Mouse (Mus musculus): ENCODE results near the gene Pds5b. TPM values are rescaled to one million over a fixed set of nuclear protein-coding genes. Genes with fewer than 3 reads are reported as not detected.

The Pds5b gene
- polyA plus RNA-seq, 1 experiment = 3.2 TPM

DNA sequence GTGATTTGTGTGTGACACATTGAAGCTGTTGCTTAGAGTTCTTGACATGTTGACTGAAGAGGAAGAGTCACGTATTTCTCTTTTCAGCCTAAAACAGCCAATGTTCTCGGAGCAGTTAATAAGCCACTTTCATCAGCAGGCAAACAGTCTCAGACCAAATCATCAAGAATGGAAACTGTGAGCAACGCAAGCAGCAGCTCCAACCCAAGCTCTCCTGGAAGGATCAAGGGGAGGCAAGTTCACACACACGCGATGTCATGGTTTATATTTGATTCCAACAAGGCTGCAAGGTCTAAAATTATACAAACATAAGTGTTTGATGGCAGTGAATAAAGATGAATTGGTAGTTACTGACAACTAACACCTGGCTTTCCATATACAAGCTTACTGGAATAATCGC is 120.6 kb downstream of the Pds5b start:
- H3K36me3 ChIP-seq (ENCODE audit: control insufficient read depth, insufficient read depth, low read length) = peaks cover 27% of the 10 kb centered on the region
- no peaks in the 10 kb centered on the region for H3K27me3 ChIP-seq (ENCODE audit: control insufficient read depth, insufficient read depth, low read length)
- H3K27ac ChIP-seq (ENCODE audit: insufficient read depth, low read length) = no peak overlapping the region
- H3K4me3 ChIP-seq (ENCODE audit: extremely low read depth, insufficient read depth, insufficient read length) = no peak overlapping the region
- TF ChIP-seq POLR2A (IDR thresholded peaks at IDR 0.05; ENCODE audit: low read depth, low read length) = no peak
- TF ChIP-seq CTCF (IDR thresholded peaks at IDR 0.05; ENCODE audit: extremely low read depth, insufficient read depth, insufficient read length, insufficient replicate concordance) = no peak
- 91% methylated on average over 6 of the region's 6 CpGs for WGBS
- no peaks in the 10 kb centered on the region for H3K4me1 ChIP-seq (ENCODE audit: control insufficient read depth, insufficient read depth, insufficient read length)
- DNase-seq (ENCODE audit: low read depth in 1 of 2, low spot score in 2 of 2) = no peak

DNA sequence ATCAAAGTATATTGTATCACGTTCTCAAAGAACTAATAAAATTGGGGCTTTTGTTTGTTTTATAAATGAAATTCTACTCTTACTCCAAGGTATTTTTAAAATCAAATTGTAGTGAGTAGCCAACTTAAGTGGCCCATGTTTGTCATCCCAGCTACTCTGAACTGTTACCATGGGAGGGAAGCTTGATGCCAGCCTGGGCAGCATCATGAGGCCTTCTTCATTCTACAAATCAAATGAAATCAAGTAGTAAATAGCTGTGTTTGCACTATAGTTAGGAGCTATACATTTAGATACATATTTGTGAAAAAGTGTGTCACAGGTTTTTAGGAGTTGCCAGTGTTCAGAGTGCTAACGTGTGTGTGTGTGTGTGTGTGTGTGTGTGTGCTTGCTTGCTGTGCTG is 126.5 kb downstream of the Pds5b start:
- WGBS = 94% methylated on average over 2 of the region's 2 CpGs
- peaks cover 21% of the 10 kb centered on the region for H3K36me3 ChIP-seq (ENCODE audit: control insufficient read depth, insufficient read depth, low read length)
- TF ChIP-seq POLR2A (IDR thresholded peaks at IDR 0.05; ENCODE audit: low read depth, low read length) (no peak), CTCF (IDR thresholded peaks at IDR 0.05; ENCODE audit: extremely low read depth, insufficient read depth, insufficient read length, insufficient replicate concordance) (no peak)
- H3K4me1 ChIP-seq (ENCODE audit: control insufficient read depth, insufficient read depth, insufficient read length) = no peaks in the 10 kb centered on the region
- no peaks in the 10 kb centered on the region for H3K27me3 ChIP-seq (ENCODE audit: control insufficient read depth, insufficient read depth, low read length)
- H3K4me3 ChIP-seq (ENCODE audit: extremely low read depth, insufficient read depth, insufficient read length) = no peak overlapping the region
- H3K27ac ChIP-seq (ENCODE audit: insufficient read depth, low read length) = no peak overlapping the region
- DNase-seq (ENCODE audit: low read depth in 1 of 2, low spot score in 2 of 2) = no peak

DNA sequence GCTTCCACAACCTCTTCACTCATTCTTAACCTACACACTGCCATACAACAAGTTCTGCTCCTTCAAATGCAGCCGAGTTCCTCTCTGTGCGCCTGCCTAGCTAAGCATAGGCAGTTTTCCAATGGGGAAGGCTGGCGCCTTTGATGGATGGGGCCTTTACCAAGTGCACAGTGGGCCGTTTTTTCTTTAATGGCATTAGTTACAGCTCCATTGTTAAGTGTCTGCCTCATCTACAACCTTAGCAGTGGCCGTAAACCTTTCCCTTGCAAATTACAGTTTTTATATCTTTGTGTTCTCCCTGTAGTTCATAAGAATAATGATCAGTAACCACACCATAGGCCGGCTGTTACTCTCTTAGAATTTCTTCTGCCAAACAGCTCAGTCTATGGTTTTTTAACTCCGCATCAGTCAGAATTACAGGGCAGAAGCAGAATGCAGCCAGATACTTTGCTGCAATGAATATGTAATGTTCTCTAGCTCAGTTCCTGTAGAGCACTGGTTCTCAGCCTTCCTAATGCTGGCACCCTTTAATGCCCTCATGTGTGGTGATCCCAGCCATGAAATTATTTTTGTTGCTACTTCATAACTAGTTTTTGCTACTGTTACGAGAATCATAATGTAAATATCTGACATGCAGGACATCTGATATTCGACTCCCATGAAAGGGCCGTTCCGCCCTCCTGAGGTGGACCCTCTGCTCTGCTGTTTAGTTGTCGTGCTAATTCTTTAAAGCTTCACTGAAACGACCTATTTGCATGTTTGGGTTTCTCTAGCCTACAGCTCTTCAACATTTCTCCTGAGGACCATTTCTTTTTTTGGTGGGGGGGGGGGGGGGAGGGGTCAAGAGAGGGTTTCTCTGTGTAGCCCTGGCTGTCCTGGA is 140.8 kb downstream of the Pds5b start:
- TF ChIP-seq CTCF (IDR thresholded peaks at IDR 0.05; ENCODE audit: extremely low read depth, insufficient read depth, insufficient read length, insufficient replicate concordance) = no peak
- TF ChIP-seq POLR2A (IDR thresholded peaks at IDR 0.05; ENCODE audit: low read depth, low read length) = no peak
- no peaks in the 10 kb centered on the region for H3K4me1 ChIP-seq (ENCODE audit: control insufficient read depth, insufficient read depth, insufficient read length)
- 91% methylated on average over 13 of the region's 13 CpGs for WGBS
- H3K36me3 ChIP-seq (ENCODE audit: control insufficient read depth, insufficient read depth, low read length) = no peaks in the 10 kb centered on the region; the same call in 1 of the 2 replicates
- no peak overlapping the region for H3K4me3 ChIP-seq (ENCODE audit: extremely low read depth, insufficient read depth, insufficient read length)
- H3K27ac ChIP-seq (ENCODE audit: insufficient read depth, low read length) = no peak overlapping the region
- no peak for DNase-seq (ENCODE audit: low read depth in 1 of 2, low spot score in 2 of 2)
- no peaks in the 10 kb centered on the region for H3K27me3 ChIP-seq (ENCODE audit: control insufficient read depth, insufficient read depth, low read length)

- Histone ChIP-seq H3K4me3 (ENCODE audit: extremely low read depth, insufficient read depth, insufficient read length) (no peak overlapping the region), H3K27ac (ENCODE audit: insufficient read depth, low read length) (no peak overlapping the region), H3K27me3 (ENCODE audit: control insufficient read depth, insufficient read depth, low read length) (no peaks in the 10 kb centered on the region), H3K36me3 (ENCODE audit: control insufficient read depth, insufficient read depth, low read length) (no peaks in the 10 kb centered on the region; the same call in 1 of the 2 replicates), H3K4me1 (ENCODE audit: control insufficient read depth, insufficient read depth, insufficient read length) (no peaks in the 10 kb centered on the region)
- WGBS = 89% methylated on average over 4 of the region's 4 CpGs
- DNase-seq (ENCODE audit: low read depth in 1 of 2, low spot score in 2 of 2) = no peak
- TF ChIP-seq POLR2A (IDR thresholded peaks at IDR 0.05; ENCODE audit: low read depth, low read length) (no peak), CTCF (IDR thresholded peaks at IDR 0.05; ENCODE audit: extremely low read depth, insufficient read depth, insufficient read length, insufficient replicate concordance) (no peak)
These were observed 141.9 kb downstream of the Pds5b start for GRCm38 (mm10) chr5:150815400-150815799.

- DNase-seq (ENCODE audit: low read depth in 1 of 2, low spot score in 2 of 2) = no peak
- Histone ChIP-seq H3K4me3 (ENCODE audit: extremely low read depth, insufficient read depth, insufficient read length) (no peak overlapping the region), H3K27ac (ENCODE audit: insufficient read depth, low read length) (no peak overlapping the region), H3K27me3 (ENCODE audit: control insufficient read depth, insufficient read depth, low read length) (no peaks in the 10 kb centered on the region), H3K4me1 (ENCODE audit: control insufficient read depth, insufficient read depth, insufficient read length) (no peaks in the 10 kb centered on the region), H3K36me3 (ENCODE audit: control insufficient read depth, insufficient read depth, low read length) (no peaks in the 10 kb centered on the region)
- TF ChIP-seq POLR2A (IDR thresholded peaks at IDR 0.05; ENCODE audit: low read depth, low read length) (no peak), CTCF (IDR thresholded peaks at IDR 0.05; ENCODE audit: extremely low read depth, insufficient read depth, insufficient read length, insufficient replicate concordance) (no peak)
- 85% methylated on average over 5 of the region's 5 CpGs for WGBS
These were observed 143.2 kb downstream of the Pds5b start for GRCm38 (mm10) chr5:150816775-150817174.

DNA sequence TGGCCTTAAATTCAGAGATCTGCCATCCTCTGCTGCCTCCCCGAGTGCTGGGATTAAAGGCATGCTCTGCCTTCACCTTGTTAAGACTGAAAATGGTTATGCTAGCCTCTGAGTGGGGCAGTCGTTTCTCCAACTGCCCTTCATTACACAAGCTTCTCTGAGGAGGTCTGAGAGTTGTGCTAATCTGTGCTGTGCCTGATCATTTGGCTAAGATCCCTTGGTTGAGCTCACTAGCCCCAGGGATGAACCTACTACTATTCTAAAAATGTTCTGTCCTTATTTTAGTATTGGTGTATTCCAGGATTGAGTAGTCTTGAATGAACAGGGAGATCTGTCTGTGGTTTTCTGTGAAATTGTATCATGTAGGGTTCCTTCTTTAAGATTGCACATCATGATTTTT is 144.5 kb downstream of the Pds5b start:
- WGBS = 62% methylated on average over 2 of the region's 2 CpGs
- H3K27me3 ChIP-seq (ENCODE audit: control insufficient read depth, insufficient read depth, low read length) = no peaks in the 10 kb centered on the region
- H3K36me3 ChIP-seq (ENCODE audit: control insufficient read depth, insufficient read depth, low read length) = no peaks in the 10 kb centered on the region
- no peak overlapping the region for H3K4me3 ChIP-seq (ENCODE audit: extremely low read depth, insufficient read depth, insufficient read length)
- DNase-seq (ENCODE audit: low read depth in 1 of 2, low spot score in 2 of 2) = no peak
- no peaks in the 10 kb centered on the region for H3K4me1 ChIP-seq (ENCODE audit: control insufficient read depth, insufficient read depth, insufficient read length)
- H3K27ac ChIP-seq (ENCODE audit: insufficient read depth, low read length) = no peak overlapping the region
- TF ChIP-seq POLR2A (IDR thresholded peaks at IDR 0.05; ENCODE audit: low read depth, low read length) = no peak
- no peak for TF ChIP-seq CTCF (IDR thresholded peaks at IDR 0.05; ENCODE audit: extremely low read depth, insufficient read depth, insufficient read length, insufficient replicate concordance)

DNA sequence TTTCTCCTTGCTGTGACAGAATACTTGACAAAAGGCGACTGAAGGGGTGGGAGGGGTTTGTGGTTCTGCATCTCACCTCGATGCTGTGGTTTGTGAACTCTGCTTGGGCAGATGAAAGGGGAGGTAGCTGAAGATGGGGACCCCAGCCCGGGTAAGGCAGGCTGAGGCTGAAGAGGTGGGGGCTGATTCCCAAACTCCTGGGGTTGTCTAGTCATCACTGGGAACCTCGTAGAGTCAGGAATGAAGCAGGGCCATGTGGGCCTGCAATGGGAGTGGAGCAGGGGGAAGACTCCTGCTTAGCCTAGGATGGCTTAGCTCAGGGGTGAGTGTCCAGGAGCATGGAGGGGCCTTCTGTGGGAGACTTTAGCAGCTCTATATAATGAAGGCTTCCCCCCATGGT is 145.3 kb downstream of the Pds5b start:
- TF ChIP-seq CTCF (IDR thresholded peaks at IDR 0.05; ENCODE audit: extremely low read depth, insufficient read depth, insufficient read length, insufficient replicate concordance) = no peak
- TF ChIP-seq POLR2A (IDR thresholded peaks at IDR 0.05; ENCODE audit: low read depth, low read length) = no peak
- DNase-seq (ENCODE audit: low read depth in 1 of 2, low spot score in 2 of 2) = no peak

More for the DNA sequence above, 145.3 kb downstream of the Pds5b start:
- Histone ChIP-seq H3K4me1 (ENCODE audit: control insufficient read depth, insufficient read depth, insufficient read length) (no peaks in the 10 kb centered on the region), H3K4me3 (ENCODE audit: extremely low read depth, insufficient read depth, insufficient read length) (no peak overlapping the region), H3K27me3 (ENCODE audit: control insufficient read depth, insufficient read depth, low read length) (no peaks in the 10 kb centered on the region), H3K36me3 (ENCODE audit: control insufficient read depth, insufficient read depth, low read length) (no peaks in the 10 kb centered on the region), H3K27ac (ENCODE audit: insufficient read depth, low read length) (no peak overlapping the region)
- 47% methylated on average over 4 of the region's 4 CpGs for WGBS
